Mouse (Mus musculus): Measurements from ENCODE around the gene Unk. TPM values are rescaled to one million over a fixed set of nuclear protein-coding genes. Genes with fewer than 3 reads are reported as not detected.

Unk gene
- total and polyA plus RNA-seq, 3 experiments = 21.7 to 42.3 TPM; not detected in 1

DNA sequence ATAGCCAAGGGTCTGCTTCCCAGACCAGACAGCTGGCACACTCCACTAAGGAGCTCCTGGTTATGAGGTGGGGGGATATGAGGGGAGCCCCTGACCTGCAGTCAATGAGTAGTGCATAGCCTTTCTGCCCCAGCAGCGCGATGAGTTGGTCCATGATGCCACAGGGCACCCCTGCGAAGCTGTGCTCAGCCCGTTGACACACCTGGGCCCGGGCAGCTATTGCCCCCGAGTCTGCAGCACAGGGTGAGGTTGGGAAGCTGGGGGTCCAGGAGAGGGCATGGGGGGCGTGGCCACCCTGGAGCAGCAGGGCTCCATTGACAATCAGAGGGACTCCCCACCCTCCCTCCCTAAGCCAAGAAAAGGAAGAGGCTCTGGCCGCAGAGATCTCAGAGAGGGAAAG is 20.0 kb upstream of the Unk start:
- Histone ChIP-seq H3K4me3 (ENCODE audit: control insufficient read depth in 1 of 2, insufficient read depth in 1 of 2, low read depth in 2 of 2, low read length in 2 of 2) (no peak overlapping the region), H3K9me3 (replicated peaks; ENCODE audit: insufficient read depth, low read length) (no peaks in the 10 kb centered on the region), H3K79me2 (ENCODE audit: control insufficient read depth, insufficient read depth, low read length, poor library complexity) (peaks cover 13% of the 10 kb centered on the region), H3K9ac (ENCODE audit: control insufficient read depth, low read depth, low read length, poor library complexity, severe bottlenecking) (no peak overlapping the region), H3K36me3 (ENCODE audit: control insufficient read depth in 1 of 2, insufficient read depth in 2 of 2, low read length in 2 of 2) (peaks cover 0 to 13% of the 10 kb centered on the region in 2 experiments; a peak in 2 of 4 replicates), H3K27ac (ENCODE audit: control insufficient read depth, low read depth, low read length) (no peak overlapping the region), H3K27me3 (ENCODE audit: control insufficient read depth in 1 of 2, insufficient read depth in 2 of 2, low read length in 2 of 2) (no peaks in the 10 kb centered on the region), H3K4me1 (ENCODE audit: control insufficient read depth in 1 of 2, insufficient read depth in 2 of 2, low read length in 2 of 2) (peaks cover 3 to 19% of the 10 kb centered on the region in 2 experiments; a peak in 3 of 4 replicates)
- no peak for DNase-seq (ENCODE audit: low read depth, low spot score)
- no peak for TF ChIP-seq MAX (IDR thresholded peaks at IDR 0.05; ENCODE audit: low read length)
- no peak for TF ChIP-seq KAT2A (conservative IDR thresholded peaks at IDR 0.05; ENCODE audit: low read depth, low read length)
- no peak for TF ChIP-seq NELFE (IDR thresholded peaks at IDR 0.05; ENCODE audit: low read depth, low read length)
- TF ChIP-seq NRF1 (IDR thresholded peaks at IDR 0.05; ENCODE audit: insufficient read depth, low read depth, low read length, poor library complexity, severe bottlenecking) = no peak
- no peak for TF ChIP-seq SIN3A (IDR thresholded peaks at IDR 0.05; ENCODE audit: low read length)
- TF ChIP-seq MEF2A (IDR thresholded peaks at IDR 0.05; ENCODE audit: extremely low read depth, insufficient replicate concordance, low read depth, low read length, poor library complexity, severe bottlenecking) = no peak
- TF ChIP-seq HCFC1 (IDR thresholded peaks at IDR 0.05; ENCODE audit: low read depth, low read length) = no peak
- no peak for TF ChIP-seq MAZ (IDR thresholded peaks at IDR 0.05; ENCODE audit: low read depth, low read length)

DNA sequence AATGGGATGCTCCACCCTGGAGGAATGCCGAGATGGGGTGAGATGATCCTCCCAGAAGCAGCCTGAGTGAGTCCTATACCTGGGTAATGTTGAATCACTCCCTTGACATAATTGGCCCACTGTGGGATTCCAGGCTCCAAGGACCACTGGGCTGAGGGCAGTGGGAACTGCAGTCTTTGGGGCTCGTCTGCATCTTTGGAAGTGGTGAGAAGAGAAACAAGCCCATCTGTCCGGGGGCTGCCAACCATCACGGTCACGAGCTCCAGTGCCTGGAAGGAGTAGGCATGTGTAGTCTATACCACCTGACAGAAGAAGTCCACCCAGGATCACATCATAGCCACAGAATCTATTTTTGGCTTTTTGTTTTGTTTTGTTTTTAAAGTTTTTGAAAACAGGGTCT is 19.2 kb upstream of the Unk start:
- no peak overlapping the region for H3K27ac ChIP-seq (ENCODE audit: control insufficient read depth, low read depth, low read length)
- TF ChIP-seq GABPA (IDR thresholded peaks at IDR 0.05; ENCODE audit: low read depth, low read length) = no peak
- no peak for TF ChIP-seq SMC3 (IDR thresholded peaks at IDR 0.05; ENCODE audit: low read depth, low read length)
- no peak for TF ChIP-seq ELF1 (IDR thresholded peaks at IDR 0.05; ENCODE audit: low read depth, low read length)
- no peak for TF ChIP-seq POLR2A (IDR thresholded peaks at IDR 0.05; ENCODE audit: control insufficient read depth in 1 of 2, insufficient read depth in 1 of 2, low read depth in 1 of 2, low read length in 2 of 2, poor library complexity in 1 of 2)
- TF ChIP-seq ZMIZ1 (IDR thresholded peaks at IDR 0.05; ENCODE audit: low read depth, low read length) = no peak
- TF ChIP-seq HCFC1 (IDR thresholded peaks at IDR 0.05; ENCODE audit: low read depth, low read length) = no peak
- no peak for TF ChIP-seq TCF12 (IDR thresholded peaks at IDR 0.05; ENCODE audit: low read depth, low read length)
- TF ChIP-seq RCOR1 (IDR thresholded peaks at IDR 0.05; ENCODE audit: low read depth, low read length) = no peak
- no peak for TF ChIP-seq MYB (IDR thresholded peaks at IDR 0.05; ENCODE audit: low read depth, low read length)
- TF ChIP-seq USF2 (IDR thresholded peaks at IDR 0.05; ENCODE audit: borderline replicate concordance in 1 of 2, insufficient read depth in 1 of 2, low read depth in 1 of 2, low read length in 2 of 2) = no peak
- TF ChIP-seq E2F4 (IDR thresholded peaks at IDR 0.05; ENCODE audit: borderline replicate concordance, low read depth, low read length) = no peak
- TF ChIP-seq KAT2A (conservative IDR thresholded peaks at IDR 0.05; ENCODE audit: low read depth, low read length) = no peak
- H3K4me3 ChIP-seq (ENCODE audit: control insufficient read depth in 1 of 2, insufficient read depth in 1 of 2, low read depth in 2 of 2, low read length in 2 of 2) = no peak overlapping the region; a peak in 1 of 4 replicates
- peaks cover 0 to 9% of the 10 kb centered on the region in 2 experiments; a peak in 2 of 4 replicates for H3K36me3 ChIP-seq (ENCODE audit: control insufficient read depth in 1 of 2, insufficient read depth in 2 of 2, low read length in 2 of 2)
- no peaks in the 10 kb centered on the region for H3K9me3 ChIP-seq (replicated peaks; ENCODE audit: insufficient read depth, low read length)
- DNase-seq (ENCODE audit: low read depth, low spot score) = no peak
- H3K9ac ChIP-seq (ENCODE audit: control insufficient read depth, low read depth, low read length, poor library complexity, severe bottlenecking) = no peak overlapping the region
- H3K79me2 ChIP-seq (ENCODE audit: control insufficient read depth, insufficient read depth, low read length, poor library complexity) = peaks cover 13% of the 10 kb centered on the region
- peaks cover 3 to 13% of the 10 kb centered on the region in 2 experiments; a peak in 3 of 4 replicates for H3K4me1 ChIP-seq (ENCODE audit: control insufficient read depth in 1 of 2, insufficient read depth in 2 of 2, low read length in 2 of 2)
- no peaks in the 10 kb centered on the region for H3K27me3 ChIP-seq (ENCODE audit: control insufficient read depth in 1 of 2, insufficient read depth in 2 of 2, low read length in 2 of 2)

Data from MEL (cell line).